Mouse (Mus musculus) cortical plate, adult 2 months (tissue): Measurements from ENCODE around the gene Pde10a.

ENCODE experiments used
- CTCF ChIP-seq: fragments of 200-500 bp; IDR thresholded peaks from 2 replicates; pipeline ENCODE4 v1.5.1; 2011; ENCODE audit warnings: mild to moderate bottlenecking, control low read depth, low read length; ENCODE audit not compliant: insufficient read depth; ENCODE audit errors: extremely low read depth
- POLR2A ChIP-seq: fragments of 200-500 bp; IDR thresholded peaks from 2 replicates; pipeline ENCODE4 v1.6.1; 2011; ENCODE audit warnings: mild to moderate bottlenecking, low read length, control low read depth; ENCODE audit not compliant: insufficient read depth; ENCODE audit errors: extremely low read depth

- no peak for TF ChIP-seq CTCF
- no peak for TF ChIP-seq POLR2A
These were observed 452.1 kb downstream of the Pde10a start for GRCm38 (mm10) chr17:8977271-8977670.
